Mouse (Mus musculus): Measurements from ENCODE around the gene Tbc1d15. TPM values are rescaled to one million over a fixed set of nuclear protein-coding genes. Genes with fewer than 3 reads are reported as not detected.
"Not testable (repeated sequence)": the region's sequence is repeated elsewhere in the genome, so short reads cannot be mapped to it uniquely, and the experiment has no call there.

Tbc1d15 gene
- polyA plus RNA-seq, 1 experiment from 2014 or later, result 49.0 TPM

GRCm38 (mm10) chr10:115181034-115181433, 70.2 kb downstream of the Tbc1d15 start:
- 80% methylated on average over 3 of the region's 3 CpGs for WGBS
- H3K36me3 ChIP-seq, result no peaks in the 10 kb centered on the region
- H3K27ac ChIP-seq (replicated peaks), result no peak overlapping the region
- H3K4me3 ChIP-seq, result no peak overlapping the region
- no peak for DNase-seq (ENCODE audit: low spot score)
- no peaks in the 10 kb centered on the region for H3K9me3 ChIP-seq (replicated peaks)
- H3K27me3 ChIP-seq (ENCODE audit: low read depth, poor library complexity, severe bottlenecking), result no peaks in the 10 kb centered on the region
- 0 out of 2 replicates have a peak, but pooled peaks cover 3% of the 10 kb centered on the region for H3K4me1 ChIP-seq

GRCm38 (mm10) chr10:115178019-115178418, 73.2 kb downstream of the Tbc1d15 start:
- not testable (repeated sequence) for H3K27ac ChIP-seq (replicated peaks); H3K27me3 ChIP-seq (ENCODE audit: low read depth, poor library complexity, severe bottlenecking); H3K9me3 ChIP-seq (replicated peaks); H3K36me3 ChIP-seq; H3K4me3 ChIP-seq; DNase-seq (ENCODE audit: low spot score); H3K4me1 ChIP-seq
- WGBS, result 67% methylated on average over 6 of the region's 6 CpGs

- Histone ChIP-seq H3K27me3 (ENCODE audit: low read depth, poor library complexity, severe bottlenecking) (no peaks in the 10 kb centered on the region), H3K36me3 (no peaks in the 10 kb centered on the region), H3K4me1 (no peaks in the 10 kb centered on the region), H3K27ac (replicated peaks) (no peak overlapping the region), H3K4me3 (no peak overlapping the region), H3K9me3 (replicated peaks) (no peaks in the 10 kb centered on the region)
- WGBS, result 63% methylated on average over 12 of the region's 12 CpGs
- no peak for DNase-seq (ENCODE audit: low spot score)
Measured at GRCm38 (mm10) chr10:115175591-115175991, 75.7 kb downstream of the Tbc1d15 start.

- no peak for DNase-seq (ENCODE audit: low spot score)
- Histone ChIP-seq H3K36me3 (no peaks in the 10 kb centered on the region), H3K27me3 (ENCODE audit: low read depth, poor library complexity, severe bottlenecking) (no peaks in the 10 kb centered on the region), H3K27ac (replicated peaks) (no peak overlapping the region), H3K4me3 (no peak overlapping the region), H3K4me1 (peaks cover 5% of the 10 kb centered on the region; the same call in 1 of the 2 replicates), H3K9me3 (replicated peaks) (no peaks in the 10 kb centered on the region)
- 84% methylated on average over 10 of the region's 10 CpGs for WGBS
Measured at GRCm38 (mm10) chr10:115173336-115173735, 77.9 kb downstream of the Tbc1d15 start.

- no peaks in the 10 kb centered on the region for H3K36me3 ChIP-seq
- DNase-seq (ENCODE audit: low spot score), result no peak
- no peaks in the 10 kb centered on the region for H3K27me3 ChIP-seq (ENCODE audit: low read depth, poor library complexity, severe bottlenecking)
- no peaks in the 10 kb centered on the region for H3K9me3 ChIP-seq (replicated peaks)
- WGBS, result 83% methylated on average over 8 of the region's 8 CpGs
- peaks cover 5% of the 10 kb centered on the region; the same call in 1 of the 2 replicates for H3K4me1 ChIP-seq
- H3K4me3 ChIP-seq, result no peak overlapping the region
- H3K27ac ChIP-seq (replicated peaks), result no peak overlapping the region
Measured at GRCm38 (mm10) chr10:115171351-115171818, 79.9 kb downstream of the Tbc1d15 start.

- no peak for DNase-seq (ENCODE audit: low spot score)
- Histone ChIP-seq H3K4me1 (peaks cover 5% of the 10 kb centered on the region; the same call in 1 of the 2 replicates), H3K4me3 (no peak overlapping the region), H3K27me3 (ENCODE audit: low read depth, poor library complexity, severe bottlenecking) (no peaks in the 10 kb centered on the region), H3K27ac (replicated peaks) (no peak overlapping the region), H3K36me3 (no peaks in the 10 kb centered on the region), H3K9me3 (replicated peaks) (no peaks in the 10 kb centered on the region)
- 94% methylated on average over 7 of the region's 7 CpGs for WGBS
Measured at GRCm38 (mm10) chr10:115170496-115171350, 80.5 kb downstream of the Tbc1d15 start.

GRCm38 (mm10) chr10:115169410-115169809, 81.9 kb downstream of the Tbc1d15 start:
- no peak for DNase-seq (ENCODE audit: low spot score)
- WGBS, result 38% methylated on average over 9 of the region's 9 CpGs

GRCm38 (mm10) chr10:115160289-115160688, 91.0 kb downstream of the Tbc1d15 start:
- Histone ChIP-seq H3K27ac (replicated peaks) (no peak overlapping the region), H3K27me3 (ENCODE audit: low read depth, poor library complexity, severe bottlenecking) (no peaks in the 10 kb centered on the region), H3K9me3 (replicated peaks) (no peaks in the 10 kb centered on the region), H3K36me3 (no peaks in the 10 kb centered on the region), H3K4me1 (0 out of 2 replicates have a peak, but pooled peaks cover 4% of the 10 kb centered on the region), H3K4me3 (no peak overlapping the region)
- no peak for DNase-seq (ENCODE audit: low spot score)
- WGBS, result 65% methylated on average over 5 of the region's 5 CpGs

More at GRCm38 (mm10) chr10:115169410-115169809, 81.9 kb downstream of the Tbc1d15 start:
- H3K27me3 ChIP-seq (ENCODE audit: low read depth, poor library complexity, severe bottlenecking), result no peaks in the 10 kb centered on the region
- no peak overlapping the region for H3K4me3 ChIP-seq
- H3K4me1 ChIP-seq, result peaks cover 5% of the 10 kb centered on the region; the same call in 1 of the 2 replicates
- H3K36me3 ChIP-seq, result no peaks in the 10 kb centered on the region
- H3K9me3 ChIP-seq (replicated peaks), result no peaks in the 10 kb centered on the region
- no peak overlapping the region for H3K27ac ChIP-seq (replicated peaks)

Other genes with a start within 250 kb of the Tbc1d15 start
- gene Tph2, start 66.4 kb downstream of the Tbc1d15 start, polyA plus RNA-seq (2016; fragmentation: Nextera tagmentation; extraction: Ambion mirVana), result 0.07 and 0.16 TPM in 2 replicates
- 3.1 and 3.3 TPM in 2 replicates for gene Rab21, start 64.1 kb upstream of the Tbc1d15 start, polyA plus RNA-seq (2016; fragmentation: Nextera tagmentation; extraction: Ambion mirVana)
- gene Tmem19, start 111.0 kb upstream of the Tbc1d15 start, polyA plus RNA-seq (2016; fragmentation: Nextera tagmentation; extraction: Ambion mirVana), result 30.4 and 35.2 TPM in 2 replicates
- 25.0 and 27.3 TPM in 2 replicates for gene Thap2, start 133.0 kb upstream of the Tbc1d15 start, polyA plus RNA-seq (2016; fragmentation: Nextera tagmentation; extraction: Ambion mirVana)
- gene Zfc3h1, start 133.5 kb upstream of the Tbc1d15 start, polyA plus RNA-seq (2016; fragmentation: Nextera tagmentation; extraction: Ambion mirVana), result 15.6 and 18.0 TPM in 2 replicates

Measured in midbrain, embryonic 10.5 days (tissue).